Mouse (Mus musculus) heart, embryonic 13.5 days (tissue): ENCODE measurements at regions not wholly inside any gene's neighbourhood (a gene's known extent, or its start where the extent isn't known, plus 50 kb on each side); places are given as distances from the start of the nearest gene placed in this dataset.

Source experiments
- ATAC-seq: fragments of 200-750 bp; cut with Nextera tagmentation; 2 replicates; pipeline ENCODE4 v1.8.0; 2017; ENCODE audit warnings: moderate TSS enrichment; ENCODE audit not compliant: insufficient number of reproducible peaks, low FRiP score, low TSS enrichment; ENCODE audit errors: extremely low read depth
- H3K27ac ChIP-seq: fragments of 300-500 bp; sonication (generic); replicated peaks from 2 replicates; pipeline ENCODE4 v1.5.1; 2015; ENCODE audit warnings: moderate library complexity, mild to moderate bottlenecking, inconsistent platforms
- H3K27me3 ChIP-seq: fragments of 300-500 bp; sonication (generic); replicated peaks from 2 replicates; pipeline ENCODE4 v1.6.1; 2015; ENCODE audit warnings: mild to moderate bottlenecking, inconsistent platforms
- H3K36me3 ChIP-seq: fragments of 300-500 bp; sonication (generic); 2 replicates; pipeline ENCODE4 v1.6.1; 2015; ENCODE audit warnings: mild to moderate bottlenecking, inconsistent platforms
- H3K4me1 ChIP-seq: fragments of 300-500 bp; sonication (generic); 2 replicates; pipeline ENCODE4 v1.6.1; 2015; ENCODE audit warnings: inconsistent platforms
- H3K4me2 ChIP-seq: fragments of 300-500 bp; sonication (generic); 2 replicates; pipeline ENCODE4 v1.6.1; 2015; ENCODE audit warnings: inconsistent platforms, mild to moderate bottlenecking, moderate library complexity
- H3K4me3 ChIP-seq: fragments of 300-500 bp; sonication (generic); 2 replicates; pipeline ENCODE4 v1.5.1; 2015; ENCODE audit warnings: moderate library complexity, mild to moderate bottlenecking, inconsistent platforms
- H3K9ac ChIP-seq: fragments of 300-500 bp; sonication (generic); 2 replicates; pipeline ENCODE4 v1.6.1; 2015; ENCODE audit warnings: inconsistent platforms, mild to moderate bottlenecking, moderate library complexity
- H3K9me3 ChIP-seq: fragments of 300-500 bp; sonication (generic); 2 replicates; pipeline ENCODE4 v1.6.1; 2016; ENCODE audit warnings: inconsistent platforms
- WGBS: fragments of 180-500 bp; shearing (Covaris S2); methylation state at CpG from one replicate; pipeline ENCODE4 v1.1.7; 2015; ENCODE audit warnings: mixed read lengths; 5-methylcytosine and 5-hydroxymethylcytosine counted together

- no peaks in the 10 kb centered on the region for H3K36me3 ChIP-seq
- H3K4me1 ChIP-seq: no peaks in the 10 kb centered on the region
- no peaks in the 10 kb centered on the region for H3K27me3 ChIP-seq
- WGBS: 83% methylated on average over 1 of the region's 1 CpGs
- no peak overlapping the region for H3K4me2 ChIP-seq
- H3K9me3 ChIP-seq: no peaks in the 10 kb centered on the region
- H3K9ac ChIP-seq: no peak overlapping the region
- H3K27ac ChIP-seq: no peak overlapping the region
- no peak for ATAC-seq
- no peak overlapping the region for H3K4me3 ChIP-seq
Measured at GRCm38 (mm10) chr12:10445738-10446137, 55.2 kb downstream of the Rdh14 start.

GRCm38 (mm10) chr12:10457960-10458655 lies 67.5 kb downstream of the Rdh14 start:
- H3K27me3 ChIP-seq: no peaks in the 10 kb centered on the region
- 68% methylated on average over 1 of the region's 1 CpGs for WGBS
- H3K36me3 ChIP-seq: no peaks in the 10 kb centered on the region
- no peak overlapping the region for H3K27ac ChIP-seq
- H3K4me1 ChIP-seq: no peaks in the 10 kb centered on the region
- no peak overlapping the region for H3K9ac ChIP-seq
- H3K4me2 ChIP-seq: no peak overlapping the region
- no peak overlapping the region for H3K4me3 ChIP-seq
- ATAC-seq: no peak
- no peaks in the 10 kb centered on the region for H3K9me3 ChIP-seq

GRCm38 (mm10) chr12:10461796-10462195 lies 71.2 kb downstream of the Rdh14 start:
- H3K4me2 ChIP-seq: no peak overlapping the region
- no peaks in the 10 kb centered on the region for H3K27me3 ChIP-seq
- 78% methylated on average over 7 of the region's 7 CpGs for WGBS
- no peaks in the 10 kb centered on the region for H3K36me3 ChIP-seq
- no peak overlapping the region for H3K27ac ChIP-seq
- H3K9ac ChIP-seq: no peak overlapping the region
- no peak overlapping the region for H3K4me3 ChIP-seq
- no peaks in the 10 kb centered on the region for H3K9me3 ChIP-seq
- no peaks in the 10 kb centered on the region for H3K4me1 ChIP-seq
- ATAC-seq: no peak

- no peak for ATAC-seq
- no peak overlapping the region for H3K4me3 ChIP-seq
- H3K27ac ChIP-seq: no peak overlapping the region
- no peaks in the 10 kb centered on the region for H3K4me1 ChIP-seq
- H3K4me2 ChIP-seq: no peak overlapping the region
- 49% methylated on average over 3 of the region's 3 CpGs for whole genome bisulfite sequencing
- no peaks in the 10 kb centered on the region for H3K9me3 ChIP-seq
- H3K36me3 ChIP-seq: no peaks in the 10 kb centered on the region
- no peak overlapping the region for H3K9ac ChIP-seq
- no peaks in the 10 kb centered on the region for H3K27me3 ChIP-seq
Measured at GRCm38 (mm10) chr12:10462956-10463355, 72.4 kb downstream of the Rdh14 start.

- Histone ChIP-seq H3K4me1 (no peaks in the 10 kb centered on the region), H3K9me3 (no peaks in the 10 kb centered on the region), H3K4me3 (no peak overlapping the region), H3K27ac (0 out of 2 replicates have a peak overlapping the region, but pooled peaks have one; percentile 15), H3K27me3 (no peaks in the 10 kb centered on the region), H3K9ac (no peak overlapping the region), H3K36me3 (no peaks in the 10 kb centered on the region), H3K4me2 (no peak overlapping the region)
- 58% methylated on average over 1 of the region's 1 CpGs for WGBS
- no peak for ATAC-seq
Measured at GRCm38 (mm10) chr12:10473986-10474385, 83.4 kb downstream of the Rdh14 start.

DNA sequence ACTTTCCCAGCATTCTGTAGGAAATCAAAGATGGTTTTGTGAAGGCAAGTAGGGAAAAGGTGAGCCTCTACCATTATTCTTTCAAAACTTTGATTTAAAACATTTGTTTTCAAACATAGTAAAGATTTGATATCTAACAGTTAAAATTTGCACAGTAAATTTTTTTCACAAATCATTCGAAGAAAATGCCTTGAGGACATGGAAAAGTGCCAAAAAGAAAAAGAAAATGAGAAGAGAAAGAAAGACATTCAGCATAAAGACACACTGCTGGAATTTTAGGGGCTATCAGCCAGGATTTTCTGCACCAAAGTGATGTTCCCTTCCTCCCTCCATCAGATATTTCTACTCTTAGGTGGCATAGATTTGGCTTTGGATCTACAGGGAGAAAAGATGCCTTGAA lies 90.2 kb downstream of the Rdh14 start:
- Histone ChIP-seq H3K4me3 (no peak overlapping the region), H3K9ac (no peak overlapping the region), H3K27me3 (no peaks in the 10 kb centered on the region), H3K27ac (no peak overlapping the region), H3K4me1 (0 out of 2 replicates have a peak, but pooled peaks cover 5% of the 10 kb centered on the region), H3K9me3 (no peaks in the 10 kb centered on the region), H3K4me2 (no peak overlapping the region), H3K36me3 (no peaks in the 10 kb centered on the region)
- ATAC-seq: no peak
- WGBS: 47% methylated on average over 1 of the region's 1 CpGs

DNA sequence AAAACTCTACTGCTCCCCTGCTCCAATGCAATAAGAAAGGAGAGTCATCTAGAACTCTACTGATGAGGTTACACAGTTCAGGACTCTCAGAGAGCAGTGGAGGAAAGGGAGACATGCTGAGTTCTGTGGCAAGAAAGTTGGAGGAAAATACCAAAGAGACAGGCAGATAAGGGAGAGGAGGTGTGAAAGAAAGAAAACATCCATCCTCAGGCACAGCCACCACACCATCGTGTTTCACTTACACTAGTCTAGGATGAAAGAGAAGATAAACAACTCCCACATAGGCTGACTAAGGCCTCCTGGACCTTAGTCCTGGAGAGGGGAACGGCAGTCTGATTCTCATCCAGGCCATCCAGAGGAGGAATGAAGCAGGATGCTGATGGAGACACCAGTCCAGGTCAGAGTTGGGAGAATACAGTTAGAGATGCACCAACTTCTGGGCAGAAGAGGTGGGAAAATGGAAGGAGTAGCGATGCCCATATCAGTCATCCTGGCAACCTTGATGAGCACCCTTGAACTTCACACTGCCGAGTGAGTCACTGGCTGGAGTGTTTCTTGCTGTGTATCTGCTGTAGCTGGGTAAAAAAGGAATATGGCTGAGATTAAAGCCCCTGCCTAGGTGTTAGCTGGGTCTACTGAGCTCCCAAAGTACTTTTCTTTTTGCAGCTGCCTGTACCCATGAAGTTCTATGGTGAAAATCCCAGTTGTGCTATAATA lies 91.9 kb downstream of the Rdh14 start:
- no peak overlapping the region for H3K4me2 ChIP-seq
- no peak overlapping the region for H3K9ac ChIP-seq
- H3K36me3 ChIP-seq: no peaks in the 10 kb centered on the region
- no peaks in the 10 kb centered on the region for H3K9me3 ChIP-seq
- H3K4me1 ChIP-seq: 0 out of 2 replicates have a peak, but pooled peaks cover 5% of the 10 kb centered on the region
- no peak overlapping the region for H3K4me3 ChIP-seq
- ATAC-seq: no peak
- H3K27ac ChIP-seq: no peak overlapping the region
- 23% methylated on average over 4 of the region's 4 CpGs for WGBS
- H3K27me3 ChIP-seq: no peaks in the 10 kb centered on the region

GRCm38 (mm10) chr12:10506721-10507120 lies 116.1 kb downstream of the Rdh14 start:
- Histone ChIP-seq H3K9ac (no peak overlapping the region), H3K27ac (no peak overlapping the region), H3K9me3 (0 out of 2 replicates have a peak, but pooled peaks cover 7% of the 10 kb centered on the region), H3K4me1 (no peaks in the 10 kb centered on the region), H3K27me3 (no peaks in the 10 kb centered on the region), H3K4me2 (no peak overlapping the region), H3K4me3 (no peak overlapping the region), H3K36me3 (no peaks in the 10 kb centered on the region)
- no peak for ATAC-seq

GRCm38 (mm10) chr12:10513526-10513925 lies 123.0 kb downstream of the Rdh14 start:
- Histone ChIP-seq H3K27ac (no peak overlapping the region), H3K9ac (no peak overlapping the region), H3K4me3 (no peak overlapping the region), H3K9me3 (0 out of 2 replicates have a peak, but pooled peaks cover 4% of the 10 kb centered on the region), H3K36me3 (no peaks in the 10 kb centered on the region), H3K27me3 (no peaks in the 10 kb centered on the region), H3K4me2 (no peak overlapping the region), H3K4me1 (no peaks in the 10 kb centered on the region)
- 71% methylated on average over 5 of the region's 5 CpGs for WGBS
- ATAC-seq: no peak

DNA sequence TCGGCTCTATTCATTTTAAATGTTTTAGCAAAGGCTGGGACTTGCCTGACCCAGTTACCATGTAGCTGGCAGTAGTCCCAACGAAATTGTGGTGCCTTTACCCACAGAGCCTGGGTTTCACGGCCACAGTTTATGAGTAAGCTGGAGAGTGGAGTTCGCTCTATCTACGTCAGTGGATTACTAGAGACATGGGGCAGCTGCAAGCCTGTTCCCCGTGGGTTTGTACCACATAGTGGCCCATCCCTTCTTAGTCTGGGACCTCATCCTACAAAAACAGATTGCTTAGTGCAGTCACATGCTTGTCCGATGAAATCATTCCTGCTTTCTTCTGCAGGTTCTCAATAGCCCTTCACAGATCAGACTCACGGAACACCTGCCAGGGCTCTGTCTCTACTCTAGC lies 123.7 kb downstream of the Rdh14 start:
- Histone ChIP-seq H3K27ac (no peak overlapping the region), H3K9me3 (0 out of 2 replicates have a peak, but pooled peaks cover 4% of the 10 kb centered on the region), H3K4me1 (no peaks in the 10 kb centered on the region), H3K4me2 (no peak overlapping the region), H3K36me3 (no peaks in the 10 kb centered on the region), H3K9ac (no peak overlapping the region), H3K4me3 (no peak overlapping the region), H3K27me3 (no peaks in the 10 kb centered on the region)
- WGBS: 68% methylated on average over 8 of the region's 8 CpGs
- ATAC-seq: no peak; the same call in 1 of the 2 replicates

GRCm38 (mm10) chr12:10524509-10525286 lies 134.1 kb downstream of the Rdh14 start:
- no peak for ATAC-seq
- H3K9me3 ChIP-seq: no peaks in the 10 kb centered on the region
- no peaks in the 10 kb centered on the region for H3K27me3 ChIP-seq
- no peak overlapping the region for H3K4me3 ChIP-seq
- 22% methylated on average over 7 of the region's 7 CpGs for WGBS
- no peak overlapping the region for H3K9ac ChIP-seq
- H3K4me1 ChIP-seq: peaks cover 10% of the 10 kb centered on the region
- peak overlapping the region; percentile 40 for H3K27ac ChIP-seq
- H3K36me3 ChIP-seq: no peaks in the 10 kb centered on the region
- no peak overlapping the region for H3K4me2 ChIP-seq
